8 mouse cellular contexts compared by ENCODE assay signal in the genomic region with DNA sequence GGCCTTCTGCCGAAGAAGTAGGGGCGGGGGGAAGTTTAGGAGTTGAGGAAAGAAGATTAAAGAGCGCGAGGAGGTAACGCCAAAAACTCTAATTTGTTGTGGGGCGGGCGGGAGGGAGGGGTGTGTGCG. TPM values are rescaled to one million over a fixed set of nuclear protein-coding genes. Genes with fewer than 3 reads are reported as not detected.
DNase-seq lines count a peak whose midpoint lies in the region; ATAC-seq and TF ChIP-seq lines count a peak whose summit lies in the region.

Gene Zbtb20 (plus strand): TSS at position 30 of the 129 bp plus-strand sequence.

- H3K27ac ChIP-seq in kidney, embryonic 16.5 days (ENCODE audit: low read length): peak within 1 kb of the TSS; percentile 99
- peak within 1 kb of the TSS; percentile 93 for H3K27ac ChIP-seq in intestine, postnatal 0 days (ENCODE audit: low read depth, low read length)
- peak within 1 kb of the TSS; percentile 95 for H3K27ac ChIP-seq in midbrain, embryonic 16.5 days (ENCODE audit: low read length)

- no peaks in the 10 kb centered on the region for H3K9me3 ChIP-seq in kidney, embryonic 16.5 days (ENCODE audit: low read length)
- no peaks in the 10 kb centered on the region for H3K9me3 ChIP-seq in intestine, postnatal 0 days (ENCODE audit: control insufficient read depth)
- no peaks in the 10 kb centered on the region for H3K9me3 ChIP-seq in midbrain, embryonic 16.5 days (replicated peaks; ENCODE audit: control insufficient read depth, low read length, poor library complexity, severe bottlenecking)

- H3K4me2 ChIP-seq in kidney, embryonic 16.5 days (replicated peaks; ENCODE audit: low read depth, low read length): peak within 1 kb of the TSS; percentile 81
- peak within 1 kb of the TSS; percentile 75 for H3K4me2 ChIP-seq in intestine, postnatal 0 days (replicated peaks; ENCODE audit: low read depth)
- H3K4me2 ChIP-seq in midbrain, embryonic 16.5 days (ENCODE audit: low read length): peak within 1 kb of the TSS; percentile 84

- H3K4me1 ChIP-seq in kidney, embryonic 16.5 days (ENCODE audit: insufficient read depth, low read length): peaks cover 16% of the 10 kb centered on the region
- 0 out of 2 replicates have a peak, but pooled peaks cover 4% of the 10 kb centered on the region for H3K4me1 ChIP-seq in intestine, postnatal 0 days (replicated peaks; ENCODE audit: control insufficient read depth, insufficient read depth, low read length)
- peaks cover 7% of the 10 kb centered on the region for H3K4me1 ChIP-seq in midbrain, embryonic 16.5 days (ENCODE audit: control insufficient read depth, insufficient read depth, low read length)

- H3K9ac ChIP-seq in kidney, embryonic 16.5 days (replicated peaks; ENCODE audit: low read length): peak within 1 kb of the TSS; percentile 88
- H3K9ac ChIP-seq in intestine, postnatal 0 days (ENCODE audit: low read depth, low read length): peak within 1 kb of the TSS; percentile 85
- H3K9ac ChIP-seq in midbrain, embryonic 16.5 days (ENCODE audit: low read depth, low read length): peak within 1 kb of the TSS; percentile 70

- peak within 1 kb of the TSS; percentile 68 for H3K4me3 ChIP-seq in kidney, embryonic 16.5 days (ENCODE audit: low read length)
- peak within 1 kb of the TSS; percentile 91 for H3K4me3 ChIP-seq in intestine, postnatal 0 days (ENCODE audit: low read depth, low read length)
- peak within 1 kb of the TSS; percentile 59 for H3K4me3 ChIP-seq in midbrain, embryonic 16.5 days (ENCODE audit: low read depth, low read length)

- H3K27me3 ChIP-seq in kidney, embryonic 16.5 days (ENCODE audit: insufficient read depth, low read length): no peaks in the 10 kb centered on the region
- no peaks in the 10 kb centered on the region for H3K27me3 ChIP-seq in intestine, postnatal 0 days (replicated peaks; ENCODE audit: control insufficient read depth, insufficient read depth, low read length)
- H3K27me3 ChIP-seq in midbrain, embryonic 16.5 days (ENCODE audit: control insufficient read depth, insufficient read depth, low read depth, low read length): no peaks in the 10 kb centered on the region

- no peak for ATAC-seq in kidney, embryonic 16.5 days (ENCODE audit: low FRiP score, low TSS enrichment)
- no peak for ATAC-seq in intestine, postnatal 0 days
- ATAC-seq in midbrain, embryonic 16.5 days: no peak

- no peak for TF ChIP-seq CTCF in intestine, postnatal 0 days (IDR thresholded peaks at IDR 0.05; ENCODE audit: low read depth)

- no peaks in the 10 kb centered on the region for H3K36me3 ChIP-seq in kidney, embryonic 16.5 days (ENCODE audit: insufficient read depth, low read length)
- no peaks in the 10 kb centered on the region for H3K36me3 ChIP-seq in intestine, postnatal 0 days (ENCODE audit: control insufficient read depth, insufficient read depth)
- no peaks in the 10 kb centered on the region for H3K36me3 ChIP-seq in midbrain, embryonic 16.5 days (ENCODE audit: control insufficient read depth, insufficient read depth, low read length)

- WGBS in kidney, embryonic 16.5 days: 0% methylated on average over 6 of the region's 8 CpGs
- WGBS in intestine, postnatal 0 days: 2% methylated on average over 5 of the region's 8 CpGs
- WGBS in midbrain, embryonic 16.5 days: 0% methylated on average over 3 of the region's 8 CpGs

- no peak for DNase-seq in kidney, postnatal 10 days
- no peak for DNase-seq in adrenal gland, postnatal 14 days
- DNase-seq in gastrocnemius, postnatal 25 days: no peak
- no peak for DNase-seq in embryo, embryonic 10.5 days (ENCODE audit: low spot score)
- no peak for DNase-seq in cerebellum, adult 9-11 months

RNA-seq across cellular contexts. Expression of gene Zbtb20, which starts in this region (rescaled TPM):
- polyA plus RNA-seq in kidney, embryonic 16.5 days (2015; fragmentation: Nextera tagmentation; extraction: Ambion mirVana): 44.6 and 49.4 TPM in 2 replicates
- total RNA-seq in adrenal gland, postnatal 14 days (2021): 143 and 147 TPM in 2 replicates
- total RNA-seq in gastrocnemius, postnatal 25 days (2021): 10 to 100 TPM; 86.5 to 93.4 TPM
- polyA plus RNA-seq in intestine, postnatal 0 days (2015; fragmentation: Nextera tagmentation; extraction: Ambion mirVana): 10.6 and 13.3 TPM in 2 replicates
- 60.7 and 66.9 TPM in 2 replicates for polyA plus RNA-seq in midbrain, embryonic 16.5 days (2015; fragmentation: Nextera tagmentation; extraction: Ambion mirVana)
